Mouse (Mus musculus) midbrain, postnatal 0 days (tissue): ENCODE measurements around the gene Naa20. TPM values are rescaled to one million over a fixed set of nuclear protein-coding genes. Genes with fewer than 3 reads are reported as not detected.
A peak's percentile ranks its signal among the peaks of the same experiment; 100 is the strongest.
"Not testable (repeated sequence)": the region's sequence is repeated elsewhere in the genome, so short reads cannot be mapped to it uniquely, and the experiment has no call there.

Experiments used
- ATAC-seq: fragments of 200-750 bp; cut with Nextera tagmentation; 2 replicates; pipeline ENCODE4 v1.8.0; 2017; ENCODE audit warnings: moderate number of reproducible peaks, mild to moderate bottlenecking, moderate TSS enrichment, moderate library complexity; ENCODE audit not compliant: low FRiP score
- DNase-seq: peaks from one replicate; pipeline ENCODE4 v3.0.0-alpha.2; 2015; ENCODE audit warnings: low spot score
- H3K27ac ChIP-seq: fragments of 300-500 bp; sonication (generic); 2 replicates; pipeline ENCODE4 v1.5.1; 2014; ENCODE audit warnings: low read depth, mild to moderate bottlenecking, low read length, mixed read lengths
- H3K27me3 ChIP-seq: fragments of 300-500 bp; sonication (generic); 2 replicates; pipeline ENCODE4 v1.6.1; 2014; ENCODE audit warnings: low read length, control low read depth, mixed read lengths; ENCODE audit not compliant: insufficient read depth
- H3K36me3 ChIP-seq: fragments of 300-500 bp; sonication (generic); 2 replicates; pipeline ENCODE4 v1.6.1; 2014; ENCODE audit warnings: low read length, control low read depth, mixed read lengths; ENCODE audit not compliant: insufficient read depth
- H3K4me1 ChIP-seq: fragments of 300-500 bp; sonication (generic); 2 replicates; pipeline ENCODE4 v1.6.1; 2014; ENCODE audit warnings: mild to moderate bottlenecking, control low read depth, antibody characterized with exemption, low read length, mixed read lengths; ENCODE audit not compliant: insufficient read depth
- H3K4me2 ChIP-seq: fragments of 300-500 bp; sonication (generic); 2 replicates; pipeline ENCODE4 v1.6.1; 2014; ENCODE audit warnings: low read depth, mild to moderate bottlenecking, low read length, mixed read lengths; ENCODE audit not compliant: poor library complexity, severe bottlenecking
- H3K4me3 ChIP-seq: fragments of 300-500 bp; sonication (generic); 2 replicates; pipeline ENCODE4 v1.5.1; 2014; ENCODE audit warnings: low read depth, mild to moderate bottlenecking, low read length, moderate library complexity
- H3K9ac ChIP-seq: fragments of 300-500 bp; sonication (generic); replicated peaks from 2 replicates; pipeline ENCODE4 v1.6.1; 2014; ENCODE audit warnings: mild to moderate bottlenecking, low read length, moderate library complexity, mixed read lengths; ENCODE audit not compliant: poor library complexity, severe bottlenecking
- H3K9me3 ChIP-seq: fragments of 300-500 bp; sonication (generic); 2 replicates; pipeline ENCODE4 v1.6.1; 2016; ENCODE audit warnings: low read length, control low read depth
- CTCF ChIP-seq: IDR thresholded peaks from 2 replicates; pipeline ENCODE4 v1.5.1; 2016; ENCODE audit warnings: antibody characterized with exemption, mild to moderate bottlenecking
- WGBS: fragments of 180-500 bp; shearing (Covaris S2); extraction: QIAGEN DNeasy Blood & Tissue Kit; methylation state at CpG from one replicate; pipeline ENCODE4 v1.1.7; 2014; 5-methylcytosine and 5-hydroxymethylcytosine counted together
- polyA plus RNA-seq: library from polyadenylated mRNA; unstranded; fragments of >200 nt; fragmentation: Nextera tagmentation; extraction: Ambion mirVana; gene quantifications from 2 replicates; pipeline ENCODE4 v1.2.1, GENCODE M21; 2015
- total RNA-seq: library from RNA; depleted of rRNA; stranded (reverse); fragments of >200 nt; gene quantifications from 2 replicates; pipeline ENCODE4 v1.2.3, GENCODE M21; 2014

Naa20 gene
- total and polyA plus RNA-seq, 2 experiments from 2014 or later = 106 to 153 TPM

DNA sequence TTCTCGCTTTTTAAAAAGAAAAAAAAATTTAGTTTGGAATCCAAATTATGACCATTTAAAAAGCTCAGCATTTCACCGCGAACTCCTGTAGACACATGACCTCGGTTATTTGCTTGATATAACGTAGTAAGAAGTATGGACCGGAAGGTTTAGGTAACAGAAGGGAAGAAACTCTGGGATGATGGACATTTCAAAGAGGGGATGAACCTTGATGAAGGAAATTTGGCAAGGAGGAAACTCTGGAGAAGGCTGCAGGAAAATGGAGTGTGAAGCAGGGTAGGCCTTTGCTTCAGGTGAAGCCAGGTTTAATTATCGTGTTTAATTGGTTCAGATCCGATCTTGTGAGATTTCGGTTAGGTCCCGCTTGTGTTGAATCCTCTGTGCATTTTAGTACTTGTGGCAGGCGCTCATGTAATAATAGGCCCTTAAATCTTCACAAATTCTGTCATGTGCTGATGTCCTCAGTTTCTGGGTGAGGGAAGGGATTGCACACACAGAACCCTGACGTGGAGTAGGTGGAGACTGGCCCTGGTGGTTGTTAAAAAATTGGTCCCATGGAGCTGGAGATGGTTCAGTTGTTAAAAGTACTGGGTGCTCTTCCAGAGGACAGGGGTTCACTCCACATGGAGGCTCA is 2.2 kb downstream of the Naa20 start:
- no peak for TF ChIP-seq CTCF
- H3K27me3 ChIP-seq = no peaks in the 10 kb centered on the region
- H3K9ac ChIP-seq = peak overlapping the region; percentile 92
- no peak for ATAC-seq
- peaks cover 10% of the 10 kb centered on the region for H3K4me1 ChIP-seq
- no peaks in the 10 kb centered on the region for H3K9me3 ChIP-seq
- peak overlapping the region; percentile 69 for H3K4me2 ChIP-seq
- H3K4me3 ChIP-seq = peak overlapping the region; percentile 95
- H3K36me3 ChIP-seq = no peaks in the 10 kb centered on the region
- 36% methylated on average over 12 of the region's 12 CpGs for WGBS
- no peak overlapping the region for H3K27ac ChIP-seq
- no peak for DNase-seq

DNA sequence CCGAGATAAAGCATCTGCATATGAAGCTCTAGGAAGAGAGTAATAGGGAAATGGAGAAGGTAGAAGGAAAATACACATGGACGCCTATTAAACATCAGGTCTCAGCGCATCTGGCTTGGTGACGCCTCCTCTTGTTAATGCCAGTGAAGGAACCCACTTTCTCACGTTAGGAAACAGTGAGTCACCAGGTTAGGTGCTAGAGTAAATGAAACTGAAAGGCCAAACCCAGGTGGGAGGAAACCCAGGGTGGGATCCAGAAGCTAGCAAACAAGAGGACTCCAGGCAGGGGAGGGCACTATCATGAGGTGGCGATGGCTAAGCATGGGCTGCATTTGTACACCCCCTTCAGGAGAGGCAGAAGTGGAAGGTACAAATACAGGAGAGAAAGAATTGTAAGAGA is 3.3 kb downstream of the Naa20 start:
- no peak for TF ChIP-seq CTCF
- Histone ChIP-seq H3K9me3 (no peaks in the 10 kb centered on the region), H3K9ac (no peak overlapping the region), H3K36me3 (no peaks in the 10 kb centered on the region), H3K4me1 (peaks cover 10% of the 10 kb centered on the region), H3K4me3 (no peak overlapping the region), H3K4me2 (no peak overlapping the region), H3K27ac (no peak overlapping the region), H3K27me3 (no peaks in the 10 kb centered on the region)
- WGBS = 87% methylated on average over 6 of the region's 6 CpGs
- ATAC-seq (no peak), DNase-seq (no peak)

GRCm38 (mm10) chr2:145905884-145906283 is 4.0 kb downstream of the Naa20 start:
- DNase-seq, H3K9me3 ChIP-seq, ATAC-seq, H3K27me3 ChIP-seq, H3K4me3 ChIP-seq, H3K4me2 ChIP-seq, H3K9ac ChIP-seq, H3K4me1 ChIP-seq, H3K36me3 ChIP-seq, H3K27ac ChIP-seq: not testable (repeated sequence)
- 33% methylated on average over 4 of the region's 4 CpGs for WGBS
- TF ChIP-seq CTCF = peak; percentile 47

- ATAC-seq (no peak), DNase-seq (no peak)
- Histone ChIP-seq H3K36me3 (peaks cover 56% of the 10 kb centered on the region), H3K4me1 (no peaks in the 10 kb centered on the region), H3K4me2 (no peak overlapping the region), H3K27me3 (no peaks in the 10 kb centered on the region), H3K27ac (no peak overlapping the region), H3K9me3 (no peaks in the 10 kb centered on the region), H3K4me3 (no peak overlapping the region), H3K9ac (no peak overlapping the region)
- peak; percentile 56 for TF ChIP-seq CTCF
- WGBS = 90% methylated on average over 8 of the region's 8 CpGs
Measured at GRCm38 (mm10) chr2:145920941-145921650, 19.2 kb downstream of the Naa20 start.

GRCm38 (mm10) chr2:145934339-145935231 is 32.7 kb downstream of the Naa20 start, which contains the start of the genes Cfap61 and Crnkl1:
Gene Cfap61, plus strand, starts transcription at chr2:145934784.
Gene Crnkl1, minus strand, starts transcription at chr2:145935014.
- peaks cover 5% of the 10 kb centered on the region; the same call in 1 of the 2 replicates for H3K4me1 ChIP-seq
- no peaks in the 10 kb centered on the region for H3K9me3 ChIP-seq
- H3K36me3 ChIP-seq = peaks cover 21% of the 10 kb centered on the region
- H3K4me3 ChIP-seq = peak within 1 kb of the TSS; percentile 85
- DNase-seq (peak; percentile 98), ATAC-seq (peak; percentile 98)
- no peaks in the 10 kb centered on the region for H3K27me3 ChIP-seq
- no peak for TF ChIP-seq CTCF
- peak within 1 kb of the TSS; percentile 72 for H3K4me2 ChIP-seq
- peak within 1 kb of the TSS; percentile 65 for H3K9ac ChIP-seq
- no peak within 1 kb of the TSS for H3K27ac ChIP-seq
- WGBS = under 1% methylated on average over 61 of the region's 61 CpGs
